Mouse (Mus musculus): Measurements from ENCODE around the gene Hmgb1. TPM values are rescaled to one million over a fixed set of nuclear protein-coding genes. Genes with fewer than 3 reads are reported as not detected.

Gene Hmgb1
- polyA plus RNA-seq, 1 experiment: 138 TPM

- TF ChIP-seq CTCF (IDR thresholded peaks at IDR 0.05; ENCODE audit: borderline replicate concordance, insufficient read depth, low read length) (no peak), POLR2A (IDR thresholded peaks at IDR 0.05; ENCODE audit: low read depth, low read length) (peak; percentile 15; the same call in 1 of the 2 replicates)
- Histone ChIP-seq H3K4me3 (ENCODE audit: insufficient read depth, low read length) (peak overlapping the region; percentile 43), H3K27ac (ENCODE audit: insufficient read depth, low read length) (no peak overlapping the region), H3K4me1 (ENCODE audit: control insufficient read depth, insufficient read depth, low read length) (peaks cover 3% of the 10 kb centered on the region; the same call in 1 of the 2 replicates)
Observed at GRCm38 (mm10) chr5:149053352-149054168, 130.7 kb downstream of the Hmgb1 start.

- Histone ChIP-seq H3K27ac (ENCODE audit: insufficient read depth, low read length) (peak overlapping the region; percentile 93), H3K4me1 (ENCODE audit: control insufficient read depth, insufficient read depth, low read length) (peaks cover 3% of the 10 kb centered on the region; the same call in 1 of the 2 replicates), H3K4me3 (ENCODE audit: insufficient read depth, low read length) (peak overlapping the region; percentile 87)
- TF ChIP-seq POLR2A (IDR thresholded peaks at IDR 0.05; ENCODE audit: low read depth, low read length) (peak; percentile 78), CTCF (IDR thresholded peaks at IDR 0.05; ENCODE audit: borderline replicate concordance, insufficient read depth, low read length) (no peak)
Observed at GRCm38 (mm10) chr5:149052421-149053338, 131.6 kb downstream of the Hmgb1 start.

GRCm38 (mm10) chr5:149051571-149052420 lies 132.5 kb downstream of the Hmgb1 start:
- peak overlapping the region; percentile 93 for H3K27ac ChIP-seq (ENCODE audit: insufficient read depth, low read length)
- H3K4me1 ChIP-seq (ENCODE audit: control insufficient read depth, insufficient read depth, low read length): peaks cover 3% of the 10 kb centered on the region; the same call in 1 of the 2 replicates
- TF ChIP-seq POLR2A (IDR thresholded peaks at IDR 0.05; ENCODE audit: low read depth, low read length): peak; percentile 71
- TF ChIP-seq CTCF (IDR thresholded peaks at IDR 0.05; ENCODE audit: borderline replicate concordance, insufficient read depth, low read length): no peak
- H3K4me3 ChIP-seq (ENCODE audit: insufficient read depth, low read length): peak overlapping the region; percentile 99

- H3K4me3 ChIP-seq (ENCODE audit: insufficient read depth, low read length): peak overlapping the region; percentile 99
- H3K4me1 ChIP-seq (ENCODE audit: control insufficient read depth, insufficient read depth, low read length): peaks cover 3% of the 10 kb centered on the region; the same call in 1 of the 2 replicates
- no peak for TF ChIP-seq CTCF (IDR thresholded peaks at IDR 0.05; ENCODE audit: borderline replicate concordance, insufficient read depth, low read length)
- TF ChIP-seq POLR2A (IDR thresholded peaks at IDR 0.05; ENCODE audit: low read depth, low read length): no peak
- H3K27ac ChIP-seq (ENCODE audit: insufficient read depth, low read length): peak overlapping the region; percentile 81
Observed at GRCm38 (mm10) chr5:149051194-149051570, 133.1 kb downstream of the Hmgb1 start.

GRCm38 (mm10) chr5:149050588-149051160 lies 133.6 kb downstream of the Hmgb1 start:
- Histone ChIP-seq H3K4me1 (ENCODE audit: control insufficient read depth, insufficient read depth, low read length) (peaks cover 3% of the 10 kb centered on the region; the same call in 1 of the 2 replicates), H3K27ac (ENCODE audit: insufficient read depth, low read length) (peak overlapping the region; percentile 81), H3K4me3 (ENCODE audit: insufficient read depth, low read length) (peak overlapping the region; percentile 99)
- no peak for TF ChIP-seq CTCF (IDR thresholded peaks at IDR 0.05; ENCODE audit: borderline replicate concordance, insufficient read depth, low read length)
- TF ChIP-seq POLR2A (IDR thresholded peaks at IDR 0.05; ENCODE audit: low read depth, low read length): peak; percentile 17; the same call in 1 of the 2 replicates

- peak overlapping the region; percentile 17 for H3K4me3 ChIP-seq (ENCODE audit: insufficient read depth, low read length)
- H3K4me1 ChIP-seq (ENCODE audit: control insufficient read depth, insufficient read depth, low read length): peaks cover 3% of the 10 kb centered on the region; the same call in 1 of the 2 replicates
- TF ChIP-seq POLR2A (IDR thresholded peaks at IDR 0.05; ENCODE audit: low read depth, low read length) (no peak), CTCF (IDR thresholded peaks at IDR 0.05; ENCODE audit: borderline replicate concordance, insufficient read depth, low read length) (no peak)
- H3K27ac ChIP-seq (ENCODE audit: insufficient read depth, low read length): no peak overlapping the region
Observed at GRCm38 (mm10) chr5:149049435-149049834, 134.9 kb downstream of the Hmgb1 start.

GRCm38 (mm10) chr5:149048961-149049360 lies 135.3 kb downstream of the Hmgb1 start:
- peaks cover 3% of the 10 kb centered on the region; the same call in 1 of the 2 replicates for H3K4me1 ChIP-seq (ENCODE audit: control insufficient read depth, insufficient read depth, low read length)
- no peak overlapping the region for H3K4me3 ChIP-seq (ENCODE audit: insufficient read depth, low read length)
- H3K27ac ChIP-seq (ENCODE audit: insufficient read depth, low read length): no peak overlapping the region
- no peak for TF ChIP-seq CTCF (IDR thresholded peaks at IDR 0.05; ENCODE audit: borderline replicate concordance, insufficient read depth, low read length)
- TF ChIP-seq POLR2A (IDR thresholded peaks at IDR 0.05; ENCODE audit: low read depth, low read length): no peak

- Histone ChIP-seq H3K4me3 (ENCODE audit: insufficient read depth, low read length) (no peak overlapping the region), H3K4me1 (ENCODE audit: control insufficient read depth, insufficient read depth, low read length) (no peaks in the 10 kb centered on the region), H3K27ac (ENCODE audit: insufficient read depth, low read length) (no peak overlapping the region)
- TF ChIP-seq CTCF (IDR thresholded peaks at IDR 0.05; ENCODE audit: borderline replicate concordance, insufficient read depth, low read length) (no peak), POLR2A (IDR thresholded peaks at IDR 0.05; ENCODE audit: low read depth, low read length) (no peak)
Observed at GRCm38 (mm10) chr5:149046650-149047049, 137.6 kb downstream of the Hmgb1 start.
